Mouse (Mus musculus) ES-Bruce4 (cell line): Measurements from ENCODE around the gene AC161166.1.

Experiments used
- CTCF ChIP-seq: IDR thresholded peaks from one replicate; pipeline ENCODE4 v1.8.1; 2011; ENCODE audit warnings: low read depth, low read length
- EP300 ChIP-seq: IDR thresholded peaks from 2 replicates; pipeline ENCODE4 v1.6.1; 2011; ENCODE audit warnings: low read depth, low read length; ENCODE audit not compliant: insufficient read depth
- POLR2A ChIP-seq: IDR thresholded peaks from one replicate; pipeline ENCODE4 v1.8.1; 2011; ENCODE audit warnings: low read length; ENCODE audit not compliant: insufficient read depth

GRCm38 (mm10) chr7:24504004-24504403, 8.3 kb downstream of the AC161166.1 start:
- TF ChIP-seq CTCF (no peak), POLR2A (no peak), EP300 (no peak)
